Comparison of ENCODE assay signal across 29 mouse cellular contexts in genomic region chr2:82113148-82113547, GRCm38 (mm10).
"Had no signal": no experiment of that assay in that cellular context is flagged by ENCODE, and none has a peak within 500 bp of the region (broad histone marks: within the 10 kb centered on the region; RNA-seq: fewer than 3 reads in every experiment).

No protein-coding gene starts in this region.

- DNase-seq: cerebellum, adult 2 months; cerebellum, adult 8-10 months; cerebellum, adult 9-10 months; cerebellum, adult 9-11 months; cerebellum, postnatal 10 days; cerebellum, postnatal 14 days; cerebellum, postnatal 25 days; cerebellum, postnatal 36 days; embryo, embryonic 11 days; forebrain, postnatal 0 days; gastrocnemius, adult 2 months; gastrocnemius, postnatal 10 days; gastrocnemius, postnatal 14 days; gastrocnemius, postnatal 25 days; gastrocnemius, postnatal 36 days; heart, adult 11 months; heart, adult 18-20 months; heart, adult 2 months had no signal

- ATAC-seq: forebrain, embryonic 13.5 days; forebrain, embryonic 14.5 days; forebrain, embryonic 15.5 days; forebrain, embryonic 16.5 days; forebrain, postnatal 0 days had no signal

- H3K27ac ChIP-seq: embryonic facial prominence, embryonic 10.5 days; embryonic facial prominence, embryonic 12.5 days; embryonic facial prominence, embryonic 13.5 days; embryonic facial prominence, embryonic 15.5 days; forebrain, embryonic 10.5 days; forebrain, embryonic 12.5 days; forebrain, embryonic 13.5 days; forebrain, embryonic 15.5 days; gastrocnemius, adult 2 months; heart, adult 2 months had no signal

- H3K4me3 ChIP-seq: embryonic facial prominence, embryonic 10.5 days; embryonic facial prominence, embryonic 12.5 days; embryonic facial prominence, embryonic 13.5 days; embryonic facial prominence, embryonic 15.5 days; erythroblast, embryonic 14.5 days; forebrain, embryonic 10.5 days; forebrain, embryonic 12.5 days; forebrain, embryonic 13.5 days; forebrain, embryonic 15.5 days; gastrocnemius, adult 2 months; heart, adult 2 months had no signal
